Mouse (Mus musculus) kidney, adult 2 months (tissue): Measurements from ENCODE around the gene Cdc14b.

Experiments used
- CTCF ChIP-seq: fragments of 200-500 bp; conservative IDR thresholded peaks from 2 replicates; pipeline ENCODE4 v1.5.1; 2011; ENCODE audit warnings: low read depth, mild to moderate bottlenecking, control low read depth, low read length, moderate library complexity, mixed read lengths; ENCODE audit not compliant: insufficient read depth, insufficient read length
- POLR2A ChIP-seq: fragments of 200-500 bp; IDR thresholded peaks from one replicate; pipeline ENCODE4 v1.6.1; 2011; ENCODE audit warnings: low read depth, low read length, control low read depth

GRCm38 (mm10) chr13:64252147-64252546 is 22.9 kb downstream of the Cdc14b start:
- TF ChIP-seq POLR2A (no peak), CTCF (no peak)
